Mouse (Mus musculus) stomach, postnatal 0 days (tissue): ENCODE results near the gene Igf2. TPM values are rescaled to one million over a fixed set of nuclear protein-coding genes. Genes with fewer than 3 reads are reported as not detected.

ENCODE experiments used
- ATAC-seq: fragments of 200-750 bp; cut with Nextera tagmentation; 2 replicates; pipeline ENCODE4 v1.8.0; 2017; ENCODE audit not compliant: low FRiP score, low TSS enrichment
- DNase-seq: peaks from one replicate; pipeline ENCODE4 v3.0.0-alpha.2; 2016; ENCODE audit warnings: low spot score
- H3K27ac ChIP-seq: fragments of 300-500 bp; sonication (generic); replicated peaks from 2 replicates; pipeline ENCODE4 v1.5.1; 2014; ENCODE audit warnings: mild to moderate bottlenecking, control low read depth
- H3K27me3 ChIP-seq: fragments of 300-500 bp; sonication (generic); 2 replicates; pipeline ENCODE4 v1.6.1; 2014; ENCODE audit warnings: low read length; ENCODE audit not compliant: control insufficient read depth, insufficient read depth
- H3K36me3 ChIP-seq: fragments of 300-500 bp; sonication (generic); 2 replicates; pipeline ENCODE4 v1.6.1; 2014; ENCODE audit warnings: low read length, mixed read lengths; ENCODE audit not compliant: control insufficient read depth, insufficient read depth
- H3K4me1 ChIP-seq: fragments of 300-500 bp; sonication (generic); replicated peaks from 2 replicates; pipeline ENCODE4 v1.6.1; 2014; ENCODE audit warnings: antibody characterized with exemption; ENCODE audit not compliant: control insufficient read depth, insufficient read depth
- H3K4me2 ChIP-seq: fragments of 300-500 bp; sonication (generic); replicated peaks from 2 replicates; pipeline ENCODE4 v1.6.1; 2014; ENCODE audit warnings: low read depth, mild to moderate bottlenecking, control low read depth, moderate library complexity
- H3K4me3 ChIP-seq: fragments of 300-500 bp; sonication (generic); 2 replicates; pipeline ENCODE4 v1.5.1; 2014; ENCODE audit warnings: low read depth, low read length, control low read depth
- H3K9ac ChIP-seq: fragments of 300-500 bp; sonication (generic); 2 replicates; pipeline ENCODE4 v1.6.1; 2014; ENCODE audit warnings: mild to moderate bottlenecking, low read length, control low read depth, mixed read lengths
- H3K9me3 ChIP-seq: fragments of 300-500 bp; sonication (generic); 2 replicates; pipeline ENCODE4 v1.6.1; 2016; ENCODE audit warnings: low read length; ENCODE audit not compliant: control insufficient read depth
- CTCF ChIP-seq: IDR thresholded peaks from 2 replicates; pipeline ENCODE4 v1.5.1; 2016; ENCODE audit warnings: antibody characterized with exemption, low read depth, mild to moderate bottlenecking, moderate library complexity
- EP300 ChIP-seq: optimal IDR thresholded peaks from 2 replicates; pipeline ENCODE3; 2016; ENCODE audit warnings: antibody characterized with exemption
- WGBS: fragments of 180-500 bp; shearing (Covaris S2); extraction: QIAGEN DNeasy Blood & Tissue Kit; methylation state at CpG from one replicate; pipeline ENCODE4 v1.1.7; 2014; 5-methylcytosine and 5-hydroxymethylcytosine counted together
- polyA plus RNA-seq: library from polyadenylated mRNA; unstranded; fragments of >200 nt; fragmentation: Nextera tagmentation; extraction: Ambion mirVana; gene quantifications from 2 replicates; pipeline ENCODE4 v1.2.1, GENCODE M21; 2015

The Igf2 gene
- polyA plus RNA-seq, 1 experiment from 2014 or later: 390 TPM

DNA sequence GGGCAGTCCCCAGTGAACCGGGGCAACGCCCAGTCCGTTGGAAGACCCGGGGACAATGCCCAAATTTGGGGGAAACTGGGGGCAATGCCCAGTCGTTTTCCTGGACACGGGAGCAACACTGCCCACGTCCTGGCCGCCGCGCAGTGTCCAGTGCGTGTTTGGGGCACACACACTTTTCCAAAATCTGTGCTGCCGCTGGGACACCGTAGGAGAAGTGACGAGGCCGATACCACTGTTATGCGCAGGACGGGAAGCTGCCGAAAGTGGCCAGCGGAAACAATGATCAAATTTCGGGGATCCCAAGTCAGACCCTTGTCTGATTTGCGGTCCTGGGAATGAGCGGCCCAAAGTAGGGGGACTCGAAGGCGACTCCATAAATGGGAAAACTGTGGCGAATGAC is 5.6 kb downstream of the Igf2 start:
- Histone ChIP-seq H3K36me3 (no peaks in the 10 kb centered on the region), H3K4me3 (peak overlapping the region; percentile 56), H3K9ac (peak overlapping the region; percentile 72), H3K4me2 (peak overlapping the region; percentile 68), H3K4me1 (no peaks in the 10 kb centered on the region), H3K9me3 (no peaks in the 10 kb centered on the region), H3K27ac (peak overlapping the region; percentile 82), H3K27me3 (peaks cover 17% of the 10 kb centered on the region)
- no peak for TF ChIP-seq EP300
- no peak for TF ChIP-seq CTCF
- ATAC-seq: no peak
- DNase-seq: no peak
- 9% methylated on average over 25 of the region's 25 CpGs for WGBS

DNA sequence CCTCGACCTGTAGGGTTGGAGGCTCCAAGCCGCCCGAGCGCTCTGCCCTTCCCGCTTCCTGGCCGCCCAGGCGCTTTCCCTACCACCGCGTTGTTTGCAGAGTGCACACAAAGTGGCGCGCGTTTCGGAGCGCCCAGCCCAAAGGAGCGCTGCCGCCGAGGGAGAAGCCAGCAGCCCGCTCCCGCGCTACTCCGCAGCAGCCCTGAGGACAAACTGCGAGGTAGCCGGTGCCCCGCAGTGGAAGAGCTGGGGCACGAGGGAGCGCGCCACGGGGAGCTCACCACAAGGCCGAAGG is 6.0 kb downstream of the Igf2 start:
- no peak for ATAC-seq

DNA sequence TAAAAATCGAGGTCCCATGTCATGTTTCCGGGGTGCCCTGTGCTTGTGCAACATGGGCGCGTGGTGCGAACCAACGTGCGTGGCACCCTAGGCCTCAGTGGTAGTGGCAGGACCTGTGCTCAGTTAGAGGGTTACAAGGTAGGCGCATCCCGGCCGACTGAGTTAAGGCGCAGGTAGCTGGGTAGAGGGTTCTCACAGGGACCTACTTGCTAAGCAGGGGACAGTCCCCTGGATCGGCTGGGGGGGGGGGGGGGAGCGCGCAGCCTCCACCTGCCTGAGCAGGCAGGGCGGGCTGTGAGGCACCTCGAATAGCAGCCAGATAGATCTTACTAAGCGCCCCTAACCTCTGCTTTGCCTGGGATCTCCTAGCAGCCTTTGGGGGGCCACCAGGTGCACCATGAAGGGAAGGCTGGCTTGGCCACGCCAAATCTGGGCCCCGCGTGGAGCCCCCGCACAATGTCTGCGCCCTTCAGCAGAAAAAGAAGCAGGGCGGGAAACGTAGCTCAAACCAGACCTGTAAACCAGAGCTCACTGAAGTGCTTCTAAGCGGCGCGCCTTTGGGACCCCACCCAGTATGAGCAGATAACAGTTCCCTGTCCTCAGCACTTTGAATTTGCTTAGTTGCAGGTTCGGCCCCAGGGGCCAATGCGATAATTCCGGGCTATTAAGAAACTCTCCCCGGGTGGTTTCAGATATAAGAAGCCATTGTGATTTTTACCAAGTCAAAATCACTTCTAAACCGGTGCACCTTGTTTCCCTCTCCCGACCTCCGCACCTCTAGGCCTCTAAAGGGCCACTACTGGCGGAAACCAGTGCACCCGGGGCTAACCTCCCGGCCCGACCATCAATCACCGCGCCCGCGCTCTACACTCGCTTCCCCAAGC is 6.6 kb downstream of the Igf2 start:
- no peaks in the 10 kb centered on the region for H3K36me3 ChIP-seq
- peak overlapping the region; percentile 82 for H3K27ac ChIP-seq
- no peaks in the 10 kb centered on the region for H3K9me3 ChIP-seq
- H3K4me1 ChIP-seq: no peaks in the 10 kb centered on the region
- DNase-seq (peak; percentile 37), ATAC-seq (no peak)
- peak overlapping the region; percentile 56 for H3K4me3 ChIP-seq
- no peak for TF ChIP-seq EP300
- TF ChIP-seq CTCF: no peak
- WGBS: under 1% methylated on average over 42 of the region's 43 CpGs
- peak overlapping the region; percentile 68 for H3K4me2 ChIP-seq
- peak overlapping the region; percentile 72 for H3K9ac ChIP-seq
- peaks cover 10% of the 10 kb centered on the region for H3K27me3 ChIP-seq

More for the DNA sequence above, 6.0 kb downstream of the Igf2 start:
- no peaks in the 10 kb centered on the region for H3K36me3 ChIP-seq
- H3K4me3 ChIP-seq: peak overlapping the region; percentile 56
- no peaks in the 10 kb centered on the region for H3K4me1 ChIP-seq
- peaks cover 15% of the 10 kb centered on the region for H3K27me3 ChIP-seq
- no peaks in the 10 kb centered on the region for H3K9me3 ChIP-seq
- H3K27ac ChIP-seq: peak overlapping the region; percentile 82
- DNase-seq: peak; percentile 69
- 1% methylated on average over 29 of the region's 29 CpGs for WGBS
- H3K9ac ChIP-seq: peak overlapping the region; percentile 72
- TF ChIP-seq EP300 (no peak), CTCF (no peak)
- peak overlapping the region; percentile 68 for H3K4me2 ChIP-seq

DNA sequence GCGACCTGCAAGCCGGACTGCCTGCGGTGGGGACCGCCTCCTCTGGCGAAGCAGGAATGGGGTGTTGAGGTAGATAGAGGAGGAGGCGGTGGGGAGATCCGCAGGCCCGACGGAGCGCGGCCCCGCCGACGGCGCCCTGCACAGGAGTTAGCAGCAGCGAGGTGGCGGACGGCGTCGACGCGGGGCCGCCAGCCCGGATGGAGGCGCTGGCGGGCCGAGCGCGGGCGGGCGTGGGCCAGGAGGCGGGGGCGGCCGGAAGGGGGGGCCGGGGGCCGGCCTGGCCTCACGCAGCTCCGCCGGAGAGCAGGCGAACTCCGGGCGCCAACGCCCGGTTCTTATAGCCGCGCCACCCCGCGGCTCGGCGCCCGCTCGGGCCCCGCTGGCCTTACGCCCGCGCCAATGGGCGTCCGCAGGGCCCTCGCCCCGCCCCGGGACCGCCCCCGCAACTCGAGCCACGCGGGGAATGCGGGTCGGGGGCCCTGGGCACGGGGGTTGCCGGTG is 7.4 kb downstream of the Igf2 start:
- H3K27me3 ChIP-seq: peaks cover 4% of the 10 kb centered on the region
- TF ChIP-seq CTCF (peak; percentile 48), EP300 (no peak)

DNA sequence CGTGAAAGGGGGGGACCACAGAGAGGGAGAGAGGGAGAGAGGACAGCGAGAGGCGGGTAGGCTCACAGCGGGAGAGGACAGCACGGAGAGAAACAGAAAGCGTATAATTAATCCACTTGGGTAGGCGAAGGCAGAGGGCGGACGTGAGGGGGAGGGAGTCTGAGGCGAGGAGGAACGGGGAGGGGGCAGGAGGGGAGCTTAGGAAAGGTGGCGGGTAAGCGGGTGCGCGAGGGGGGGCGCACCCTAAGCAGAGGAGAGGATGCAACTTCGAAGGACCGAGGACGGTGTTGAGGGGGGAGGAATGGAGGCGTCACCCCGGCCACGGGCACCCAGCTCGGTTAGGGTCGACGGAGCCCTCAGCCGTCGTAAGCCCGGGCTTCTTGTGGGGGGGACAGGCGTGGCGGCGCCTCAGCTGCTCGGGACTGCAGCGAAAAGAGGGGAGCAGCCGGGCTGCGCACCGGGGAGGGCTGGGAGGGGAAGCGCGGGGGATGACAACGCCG is 7.9 kb downstream of the Igf2 start:
- H3K9me3 ChIP-seq: no peaks in the 10 kb centered on the region
- H3K27ac ChIP-seq: peak overlapping the region; percentile 82
- peak overlapping the region; percentile 72 for H3K9ac ChIP-seq
- WGBS: 1% methylated on average over 27 of the region's 40 CpGs
- DNase-seq: peak; percentile 42
- H3K4me1 ChIP-seq: no peaks in the 10 kb centered on the region
- ATAC-seq: peak; percentile 4; the same call in 1 of the 2 replicates
- H3K4me2 ChIP-seq: peak overlapping the region; percentile 68
- no peak for TF ChIP-seq EP300
- TF ChIP-seq CTCF: no peak
- H3K27me3 ChIP-seq: peaks cover 4% of the 10 kb centered on the region
- peak overlapping the region; percentile 56 for H3K4me3 ChIP-seq
- H3K36me3 ChIP-seq: 0 out of 2 replicates have a peak, but pooled peaks cover 3% of the 10 kb centered on the region

More for the DNA sequence above, 7.4 kb downstream of the Igf2 start:
- peak overlapping the region; percentile 72 for H3K9ac ChIP-seq
- peak overlapping the region; percentile 82 for H3K27ac ChIP-seq
- H3K4me3 ChIP-seq: peak overlapping the region; percentile 56
- DNase-seq (peak; percentile 74), ATAC-seq (peak; percentile 65)
- no peaks in the 10 kb centered on the region for H3K9me3 ChIP-seq
- 0% methylated on average over 20 of the region's 70 CpGs for WGBS
- H3K36me3 ChIP-seq: no peaks in the 10 kb centered on the region
- peak overlapping the region; percentile 68 for H3K4me2 ChIP-seq
- H3K4me1 ChIP-seq: no peaks in the 10 kb centered on the region
